Mouse (Mus musculus): ENCODE measurements around the gene Cds2.
"Not testable (repeated sequence)": the region's sequence is repeated elsewhere in the genome, so short reads cannot be mapped to it uniquely, and the experiment has no call there.

Cds2 gene

DNA sequence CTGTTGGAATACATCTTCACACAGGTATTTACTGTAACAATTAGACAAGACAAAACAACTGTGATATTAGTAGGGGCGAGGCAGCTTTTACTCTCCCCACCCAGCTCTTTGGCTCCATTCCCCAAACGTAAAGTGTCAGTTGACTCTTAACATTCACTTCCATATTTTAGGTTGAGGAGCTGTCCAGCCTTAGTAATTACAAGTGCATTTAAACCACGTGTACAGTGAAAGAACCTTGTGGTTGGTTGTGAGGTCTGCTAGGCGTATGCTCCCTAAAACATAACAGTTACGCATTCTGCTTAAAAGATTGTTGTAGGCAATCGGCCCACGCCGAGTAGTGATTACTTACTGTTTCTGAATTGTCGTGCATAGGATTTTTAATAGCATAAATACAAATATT lies 2.2 kb downstream of the Cds2 start:
- in situ Hi-C loops (cut with MboI), result no loop called here

DNA sequence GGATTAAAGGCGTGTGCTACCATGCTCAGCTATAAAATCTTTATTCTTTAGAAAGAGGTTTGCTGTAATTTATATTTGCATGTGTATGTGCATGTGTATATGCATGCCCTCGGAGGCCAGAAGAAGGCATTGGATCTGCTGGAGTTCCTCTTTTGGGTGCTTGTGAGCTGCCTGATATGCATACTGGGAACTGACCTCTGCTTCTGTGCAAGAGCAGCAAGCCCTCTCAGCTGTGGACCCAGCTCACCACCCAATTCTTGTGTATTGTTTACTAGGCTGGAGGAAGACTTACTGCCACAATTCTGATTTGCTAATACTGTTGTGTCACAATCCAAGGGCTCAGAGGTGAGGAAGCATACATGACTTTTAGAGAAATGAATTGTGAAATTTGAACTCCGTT lies 3.1 kb downstream of the Cds2 start:
- in situ Hi-C loops (cut with MboI), result no loop called here

DNA sequence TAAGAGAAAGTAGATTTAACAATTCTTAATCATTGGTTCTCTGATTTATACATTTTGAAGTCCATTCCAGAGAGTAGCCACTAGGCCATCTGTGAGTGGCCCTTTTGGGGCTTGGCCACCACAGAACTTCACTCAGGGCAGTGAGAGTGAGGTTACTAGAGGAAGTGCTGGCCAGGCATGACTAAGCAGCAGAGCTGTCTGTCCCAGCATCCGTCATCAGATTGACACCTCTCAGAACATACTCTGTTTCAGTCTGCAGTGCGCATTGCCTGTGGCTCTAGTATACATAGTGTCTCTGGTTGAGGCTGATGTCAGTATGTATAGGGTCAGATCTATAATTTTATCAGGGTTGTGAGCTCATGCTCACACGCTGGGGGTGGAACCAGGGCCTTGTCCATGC lies 6.3 kb downstream of the Cds2 start:
- in situ Hi-C loops (cut with MboI), result no loop called here

DNA sequence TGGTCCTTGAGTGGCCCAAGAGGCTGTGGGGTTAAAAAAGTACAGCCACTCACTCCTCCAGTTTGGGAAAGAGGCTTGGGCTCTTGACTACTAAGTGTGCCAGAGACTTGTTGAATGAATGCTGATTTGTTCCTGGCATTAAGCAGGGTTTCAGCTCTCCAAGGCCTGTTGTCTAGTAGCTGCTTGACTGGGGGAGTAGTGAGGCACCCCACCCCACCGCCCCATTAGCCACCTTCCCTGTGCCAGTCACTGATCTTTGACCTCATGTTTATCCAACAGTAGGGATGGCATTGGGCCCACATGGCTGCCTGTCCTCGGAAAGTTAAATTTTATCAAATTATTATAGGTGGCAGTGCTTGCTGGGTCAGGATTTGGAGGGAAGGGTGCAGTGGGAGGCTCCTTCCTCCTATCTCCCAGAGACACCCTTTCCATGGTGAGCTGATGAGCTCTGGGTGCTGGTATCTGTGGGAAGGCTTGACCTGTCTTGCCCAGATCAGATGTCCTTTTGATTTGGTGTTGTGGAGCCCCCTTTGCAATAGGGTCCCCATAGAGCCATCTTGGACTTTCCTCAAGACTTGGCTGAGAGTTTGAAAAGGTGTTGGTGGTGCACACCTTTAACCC lies 7.5 kb downstream of the Cds2 start:
- in situ Hi-C loops (cut with MboI), result no loop called here

DNA sequence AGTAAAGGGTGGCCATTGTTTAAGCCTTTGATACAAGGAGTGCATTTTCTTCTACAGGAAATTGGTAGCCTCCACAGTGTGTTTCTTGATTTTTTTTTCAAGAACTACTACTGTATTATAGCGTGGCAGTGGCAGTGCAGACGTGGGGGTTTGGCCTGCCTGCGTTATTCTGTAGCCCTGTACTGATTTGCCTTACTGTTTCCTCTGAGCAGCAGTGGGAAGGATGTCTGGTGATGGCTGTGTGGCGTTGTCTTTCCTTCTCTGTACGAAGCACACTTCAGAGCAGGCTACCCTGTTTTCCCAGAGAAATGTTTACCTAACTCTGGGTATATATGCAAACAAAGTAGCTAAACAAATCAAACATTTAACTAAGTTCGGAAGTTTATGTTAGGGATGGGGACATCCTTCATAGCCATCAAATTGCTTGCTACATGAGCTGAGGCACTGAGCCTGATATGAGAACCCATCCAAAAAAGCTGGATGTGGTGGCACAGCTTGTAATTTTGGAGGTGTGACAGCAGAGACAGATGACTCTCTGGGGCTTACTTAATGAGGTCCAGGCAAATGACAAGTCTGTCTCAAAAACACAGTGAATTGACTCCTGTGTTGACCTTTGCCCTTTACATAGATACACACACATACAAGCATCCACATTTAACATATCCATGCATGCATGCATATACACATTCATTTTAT lies 9.9 kb downstream of the Cds2 start:
- in situ Hi-C loops (cut with MboI), result no loop called here

DNA sequence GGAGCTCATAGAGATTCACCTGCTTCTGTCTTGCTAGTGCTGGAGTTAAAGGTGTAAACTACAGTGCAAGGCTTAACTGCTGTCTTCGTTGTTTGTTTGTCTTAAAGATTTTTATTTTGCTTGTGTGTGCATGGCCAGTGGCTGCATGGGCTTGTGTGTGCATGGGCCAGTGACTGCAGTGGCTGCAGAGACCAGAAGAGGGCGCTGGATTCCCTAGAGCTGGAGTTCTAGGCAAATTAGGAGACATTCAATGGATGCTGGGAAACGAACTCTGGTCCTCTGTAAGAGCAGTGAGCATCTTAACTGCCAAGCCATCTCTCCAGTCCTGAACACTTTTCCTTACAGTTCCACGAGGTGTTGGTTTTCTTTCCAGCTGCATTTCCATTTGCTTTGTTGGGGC lies 12.6 kb downstream of the Cds2 start:
- in situ Hi-C loops (cut with MboI), result no loop called here

DNA sequence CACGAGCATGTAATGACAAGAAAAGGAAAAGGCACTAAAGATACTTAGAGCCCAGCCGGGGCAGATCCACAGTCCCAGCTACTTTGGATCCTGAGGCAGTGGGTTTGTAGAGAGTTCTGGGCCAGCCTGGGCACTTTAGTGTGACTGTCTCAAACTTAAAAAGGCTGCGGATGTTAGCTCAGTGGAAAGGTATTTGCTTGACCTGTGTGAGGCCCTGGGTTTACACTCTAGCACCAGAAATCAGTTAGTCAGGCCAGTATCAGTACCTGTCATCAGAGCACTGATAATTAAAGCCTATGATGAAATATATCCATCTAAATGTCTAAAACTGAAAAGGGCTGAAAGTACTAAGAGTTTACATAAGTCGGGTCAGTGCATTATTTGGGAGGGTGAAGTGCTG lies 13.3 kb downstream of the Cds2 start:
- in situ Hi-C loops (cut with MboI), result no loop called here

DNA sequence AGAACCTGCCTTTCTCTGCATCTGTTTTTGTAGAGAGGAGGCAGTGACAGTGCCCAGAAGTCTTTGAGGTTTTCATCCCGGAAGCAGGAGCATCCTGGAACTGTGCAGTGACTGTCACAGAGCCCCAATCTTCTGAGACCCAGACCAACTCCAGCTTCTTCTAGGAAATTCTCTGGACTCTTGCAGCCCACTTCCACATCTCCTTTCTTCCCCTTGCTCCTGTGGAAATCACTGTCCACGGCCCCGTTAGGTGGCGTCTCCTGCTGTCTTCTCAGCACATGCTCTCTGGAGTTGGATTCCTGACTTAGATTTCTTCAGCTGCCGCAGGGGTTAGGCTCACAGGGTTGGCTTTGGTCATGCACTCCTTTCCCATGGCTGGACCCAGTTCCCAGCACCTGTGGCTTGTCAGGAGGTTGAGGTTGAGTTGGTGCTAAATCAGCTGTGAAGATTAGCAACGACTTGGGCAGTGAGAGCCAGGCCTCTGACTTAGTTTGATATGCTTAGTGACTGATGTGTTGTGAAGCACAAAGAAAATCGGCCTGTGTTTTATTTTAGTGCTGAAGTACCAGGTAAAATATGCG lies 15.4 kb downstream of the Cds2 start:
- in situ Hi-C loops (cut with MboI), result no loop called here

DNA sequence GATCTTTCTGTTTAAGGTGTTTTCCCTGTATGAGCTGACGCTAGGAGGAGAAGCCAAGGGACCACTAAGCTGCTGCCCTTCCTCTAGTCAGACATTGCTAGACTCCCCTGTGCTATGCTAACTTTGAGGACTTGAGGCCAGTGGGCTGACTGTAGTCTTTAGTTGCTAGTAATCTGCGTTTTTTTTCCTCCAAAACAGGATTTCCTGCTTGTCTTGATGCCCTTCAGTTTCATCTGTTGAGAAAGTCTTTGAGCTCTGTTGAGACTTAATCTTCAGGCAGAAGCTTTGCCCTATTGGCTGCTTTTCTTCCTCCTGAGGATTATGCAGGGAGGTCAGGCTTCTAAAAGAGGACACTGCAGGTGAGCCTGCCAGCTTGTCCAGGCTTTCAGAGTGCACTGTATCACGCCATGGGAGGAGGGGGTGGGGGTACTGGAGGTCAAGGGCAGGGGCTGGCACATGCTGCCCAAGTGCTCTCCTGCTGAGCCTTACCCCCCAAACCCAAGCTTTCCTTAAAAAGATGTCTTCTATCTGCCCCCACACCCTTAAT lies 16.5 kb downstream of the Cds2 start:
- in situ Hi-C loops (cut with MboI), result no loop called here

DNA sequence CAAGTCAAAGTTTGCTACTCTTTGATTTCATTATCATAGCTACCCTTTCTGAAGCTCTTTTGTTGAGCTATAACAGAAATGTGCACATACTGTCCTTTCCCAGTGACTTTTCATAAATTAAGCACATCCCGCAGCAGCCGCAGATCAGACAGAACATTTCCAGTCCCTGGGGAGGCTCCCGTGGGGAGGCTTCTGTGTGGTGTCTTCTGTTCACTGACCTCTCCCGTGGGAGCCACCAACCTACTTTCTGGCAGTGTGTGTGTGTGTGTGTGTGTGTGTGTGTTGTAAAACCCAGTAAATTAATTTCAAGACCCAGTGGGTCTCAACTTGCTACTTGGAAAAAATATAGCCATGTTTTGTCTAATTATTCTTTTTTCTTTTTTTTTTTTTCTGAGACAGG lies 17.0 kb downstream of the Cds2 start:
- in situ Hi-C loops (cut with MboI), result no loop called here

DNA sequence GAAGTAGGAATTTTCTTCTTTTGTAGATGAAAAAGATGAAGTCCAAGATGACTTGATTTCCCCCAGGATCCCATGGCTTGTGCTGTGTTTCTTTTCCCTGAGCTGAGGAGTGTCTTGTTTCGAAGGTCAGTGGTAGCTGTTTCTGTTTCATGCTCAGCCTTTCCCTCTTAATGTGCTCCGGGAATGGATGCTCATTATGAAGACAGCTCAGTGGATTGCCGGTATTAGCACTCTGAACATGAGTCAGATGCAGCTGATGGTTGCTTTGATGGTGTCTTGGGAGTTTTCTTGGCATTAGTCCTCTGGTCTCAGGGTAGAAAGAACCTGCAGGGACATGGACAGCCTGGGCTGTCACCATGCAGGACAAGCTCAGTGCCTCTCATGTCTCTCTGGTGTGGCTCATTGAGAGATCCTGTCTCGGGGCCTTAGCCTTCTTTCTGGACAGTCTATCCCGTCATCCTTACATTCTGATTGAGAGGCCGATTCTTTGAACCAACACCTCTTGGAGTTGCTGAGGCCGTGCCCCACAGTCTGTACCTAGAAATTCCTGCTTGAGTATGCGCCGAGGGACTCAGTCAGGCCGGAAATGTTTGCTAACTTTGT lies 17.7 kb downstream of the Cds2 start:
- in situ Hi-C loops (cut with MboI), result no loop called here

DNA sequence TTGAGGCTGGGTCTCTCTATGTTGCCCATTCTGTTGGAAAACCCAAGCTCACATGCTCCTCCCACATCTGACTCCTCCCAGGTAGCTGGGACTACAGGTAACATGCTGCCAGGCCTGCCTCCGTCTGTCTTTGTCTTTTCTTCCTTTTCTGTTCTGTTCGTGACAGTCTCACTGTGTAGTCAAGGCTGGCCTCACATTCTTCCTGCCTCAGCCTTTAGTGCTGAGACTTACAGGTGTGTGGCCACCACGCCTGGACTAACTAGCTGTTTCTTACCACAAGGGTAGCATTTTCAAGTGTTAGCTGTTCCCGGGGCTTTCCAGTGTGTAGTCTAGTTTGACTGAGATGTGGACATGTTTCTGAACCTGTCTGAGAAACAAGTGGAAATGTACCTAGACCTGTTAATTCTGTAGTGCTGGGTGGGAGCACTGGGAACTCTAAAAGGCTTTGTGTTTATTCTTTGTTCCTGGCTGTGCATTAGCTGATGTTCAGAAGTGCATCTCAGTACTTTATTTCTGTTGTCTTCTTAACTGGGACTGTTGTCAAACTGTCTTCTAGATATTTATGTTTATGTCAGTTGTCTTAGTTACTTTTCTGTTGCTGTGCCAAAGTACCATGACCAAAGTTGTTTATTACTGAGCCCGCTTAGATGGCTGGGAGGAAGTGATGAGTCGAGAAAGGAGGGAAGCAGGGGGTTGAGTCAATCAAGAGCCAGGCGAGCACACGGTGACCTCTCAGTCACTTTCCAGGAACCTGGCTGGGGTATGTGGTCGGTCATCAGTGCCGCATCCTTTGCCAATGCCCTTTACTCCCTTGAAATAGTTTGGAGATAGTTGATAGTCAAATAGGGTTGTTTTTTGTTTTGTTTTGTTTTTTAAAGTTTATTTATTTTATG lies 18.9 kb downstream of the Cds2 start:
- in situ Hi-C loops (cut with MboI), result no loop called here

DNA sequence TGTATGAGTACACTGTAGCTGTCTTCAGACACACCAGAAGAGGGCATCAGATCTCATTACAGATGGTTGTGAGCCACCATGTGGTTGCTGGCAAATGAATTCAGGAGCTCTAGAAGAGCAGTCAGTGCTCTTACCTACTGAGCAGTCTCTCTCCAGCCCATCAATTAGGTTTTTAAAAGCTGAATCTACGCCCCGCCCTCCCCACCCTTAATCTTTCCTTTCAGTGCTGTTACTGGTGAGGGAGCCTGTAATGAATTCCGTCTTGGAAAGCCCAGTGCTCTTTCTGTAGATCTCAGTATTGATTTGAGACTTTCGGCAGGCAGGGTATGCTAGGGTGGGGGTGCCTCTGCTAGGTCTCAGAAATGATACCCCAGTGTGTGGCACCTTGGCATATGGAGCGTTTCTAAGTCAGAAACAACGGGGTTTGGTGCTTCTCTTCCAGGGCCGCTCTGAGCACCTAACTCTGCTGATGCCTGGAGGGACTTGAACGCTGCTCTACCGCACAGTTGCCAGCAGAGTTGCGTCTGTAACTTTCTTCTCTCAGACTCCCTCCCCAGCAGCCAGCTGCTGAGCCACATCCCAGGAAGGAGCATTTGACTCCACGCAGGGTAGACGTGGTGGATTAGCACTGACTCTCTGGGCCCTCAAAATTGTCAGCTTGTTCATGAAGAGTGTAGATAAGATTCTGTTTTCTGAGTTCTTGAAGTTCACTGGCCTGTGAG lies 19.7 kb downstream of the Cds2 start:
- in situ Hi-C loops (cut with MboI), result no loop called here

DNA sequence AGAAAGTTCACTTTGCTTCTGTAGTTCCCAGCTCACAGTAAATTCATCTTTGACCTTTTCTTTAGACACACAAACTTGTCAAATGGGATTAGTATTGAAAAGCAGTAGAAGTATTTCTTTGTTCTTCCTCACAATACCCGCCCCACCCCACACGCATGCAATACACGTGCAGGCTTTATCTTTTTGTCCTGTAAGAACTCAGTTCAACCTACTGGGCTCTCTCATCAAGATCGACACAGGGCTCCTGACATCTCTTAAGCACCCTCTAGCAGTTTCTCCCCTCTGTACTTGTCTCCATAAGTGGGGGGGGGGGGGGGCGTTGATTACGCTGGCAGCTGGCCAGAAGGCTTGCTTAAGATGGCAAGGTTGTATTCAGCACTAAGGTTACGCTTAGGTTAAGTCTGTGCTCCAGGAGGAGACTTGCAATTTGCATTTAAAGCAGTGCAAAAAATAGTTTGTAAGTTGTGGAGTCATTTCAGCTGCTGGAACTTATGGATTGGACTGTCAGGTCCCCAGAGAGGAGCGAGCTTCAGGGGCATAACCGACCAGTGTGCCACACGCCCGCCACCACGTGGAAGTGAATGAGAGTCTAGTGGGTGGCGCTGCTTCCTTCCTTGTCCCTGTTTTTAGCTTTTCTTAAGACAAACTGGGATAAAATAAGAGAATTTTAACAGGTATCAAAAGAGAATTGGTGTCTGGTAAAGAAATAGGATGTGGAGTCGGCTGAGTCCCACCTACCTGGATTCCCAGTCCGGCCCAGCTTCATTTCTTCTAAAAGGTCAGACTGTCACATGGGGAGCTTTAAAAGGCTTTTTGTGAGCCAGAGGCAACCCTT lies 20.5 kb downstream of the Cds2 start:
- in situ Hi-C loops (cut with MboI), result no loop called here

DNA sequence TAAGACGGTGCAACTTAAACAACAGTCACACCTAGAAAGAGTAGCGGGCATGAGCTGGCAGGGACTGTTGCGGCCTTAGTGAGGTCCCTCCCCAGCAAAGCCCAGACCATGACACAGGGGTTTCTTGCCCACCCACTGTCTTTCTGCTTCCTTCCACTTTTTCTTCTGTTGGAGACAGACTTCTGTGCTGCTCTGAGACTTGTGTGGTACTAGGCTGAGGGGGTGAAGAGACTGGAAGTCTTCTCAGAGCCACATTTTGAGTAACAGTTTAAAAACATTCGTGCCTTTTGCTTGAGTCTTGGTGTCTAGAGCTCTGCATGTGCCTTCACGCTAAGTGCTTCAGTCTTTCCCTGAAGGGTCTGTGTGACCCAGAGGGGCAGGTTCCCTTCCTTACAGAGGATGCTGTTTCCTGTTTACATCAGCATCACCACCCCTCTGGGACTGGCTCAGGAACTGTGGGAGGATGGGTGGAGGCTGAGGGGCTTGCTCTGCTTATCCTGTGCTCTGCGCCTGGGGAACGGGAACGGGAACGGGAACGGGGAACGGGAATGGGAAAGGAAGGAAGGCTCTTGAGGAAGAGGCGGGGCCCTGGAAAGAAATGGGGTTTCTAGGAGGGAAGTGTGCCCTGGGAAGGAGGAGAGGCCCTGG lies 21.7 kb downstream of the Cds2 start:
- in situ Hi-C loops (cut with MboI), result no loop called here

DNA sequence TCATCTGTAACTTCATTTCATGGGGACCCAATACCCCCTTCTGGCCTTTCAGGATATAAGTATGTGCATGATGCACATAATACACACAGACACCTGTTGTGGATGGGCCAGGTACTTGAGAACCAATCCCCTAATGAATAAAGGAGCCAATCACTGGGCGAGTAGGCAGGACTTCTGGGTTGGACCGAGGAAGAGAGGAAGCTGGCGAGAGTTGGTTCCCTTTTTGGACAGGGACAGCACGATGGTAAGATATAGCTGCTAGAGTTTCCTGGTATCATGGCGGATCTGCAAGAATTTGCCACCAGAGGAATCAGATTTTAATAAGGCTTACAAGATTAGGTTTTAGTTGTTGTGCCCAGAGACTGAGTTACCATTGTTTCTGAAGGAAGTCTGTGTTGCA lies 22.8 kb downstream of the Cds2 start:
- in situ Hi-C loops (cut with MboI), result not testable (repeated sequence)

DNA sequence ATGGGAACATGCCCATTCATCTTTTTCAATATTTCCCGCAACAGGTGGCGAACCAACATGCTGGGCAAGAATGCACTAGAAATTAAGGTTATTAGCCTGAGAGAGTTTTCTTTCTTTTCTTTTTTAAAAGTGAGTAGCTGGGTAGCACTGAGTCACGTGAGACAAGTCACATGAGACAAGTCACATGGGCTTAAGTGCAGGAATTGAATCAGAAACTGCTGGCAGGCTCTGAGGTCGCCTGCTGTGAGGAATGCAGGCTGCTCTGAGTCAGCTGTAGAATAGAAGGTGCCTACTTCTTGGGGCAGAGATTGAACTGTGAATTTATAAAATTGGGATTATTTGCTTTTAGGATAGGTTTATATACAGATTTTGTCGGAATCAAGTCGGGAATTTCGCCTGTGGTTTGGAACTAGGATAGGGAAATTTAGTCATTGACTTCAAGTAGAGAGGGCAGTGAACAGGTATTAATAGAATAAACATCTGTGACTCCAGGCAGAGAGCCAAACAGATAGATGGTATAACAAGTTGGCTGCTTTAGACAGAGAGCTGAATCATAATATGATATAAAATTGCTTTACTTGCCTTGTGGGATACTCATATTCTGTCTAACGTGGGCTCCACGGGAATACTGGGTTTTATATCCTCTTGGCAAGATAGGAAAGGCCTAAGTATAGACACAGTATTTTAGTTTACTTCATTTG lies 23.6 kb downstream of the Cds2 start:
- in situ Hi-C loops (cut with MboI), result no loop called here

DNA sequence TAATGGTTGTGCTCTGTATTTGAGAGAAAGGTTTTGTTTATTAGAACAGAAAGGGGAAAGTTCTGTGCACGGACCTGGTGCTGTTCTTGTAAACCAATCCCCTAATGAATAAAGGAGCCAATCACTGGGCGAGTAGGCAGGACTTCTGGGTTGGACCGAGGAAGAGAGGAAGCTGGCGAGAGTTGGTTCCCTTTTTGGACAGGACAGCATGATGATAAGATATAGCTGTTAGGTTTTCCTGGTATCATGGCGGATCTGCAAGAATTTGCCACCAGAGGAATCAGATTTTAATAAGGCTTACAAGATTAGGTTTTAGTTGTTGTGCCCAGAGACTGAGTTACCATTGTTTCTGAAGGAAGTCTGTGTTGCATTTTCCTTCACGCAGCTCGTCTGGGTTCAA lies 26.3 kb downstream of the Cds2 start:
- in situ Hi-C loops (cut with MboI), result not testable (repeated sequence)

DNA sequence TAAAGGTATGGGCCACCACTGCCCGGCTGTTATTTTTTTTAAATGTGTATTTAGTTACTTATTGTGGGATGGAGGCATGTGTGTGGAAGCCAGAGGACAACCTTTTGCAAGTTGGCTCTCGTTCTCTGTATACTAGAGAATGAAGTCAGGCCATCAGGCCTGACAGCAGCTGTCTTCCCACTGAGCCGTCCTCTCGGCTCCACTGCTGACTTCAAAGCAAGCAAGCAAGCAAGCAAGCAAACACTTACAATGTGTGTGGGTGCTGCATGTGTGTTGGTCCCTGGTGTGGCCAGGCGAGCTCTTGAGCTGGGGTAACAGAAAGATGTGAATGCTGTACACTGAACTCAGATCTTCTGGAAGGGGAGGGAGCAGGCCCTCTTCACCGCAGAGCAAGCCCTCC lies 27.9 kb downstream of the Cds2 start:
- in situ Hi-C loops (cut with MboI), result no loop called here

Data from mature B cell (primary cell).